Mouse (Mus musculus): ENCODE data around the gene Siglec1.

DNA sequence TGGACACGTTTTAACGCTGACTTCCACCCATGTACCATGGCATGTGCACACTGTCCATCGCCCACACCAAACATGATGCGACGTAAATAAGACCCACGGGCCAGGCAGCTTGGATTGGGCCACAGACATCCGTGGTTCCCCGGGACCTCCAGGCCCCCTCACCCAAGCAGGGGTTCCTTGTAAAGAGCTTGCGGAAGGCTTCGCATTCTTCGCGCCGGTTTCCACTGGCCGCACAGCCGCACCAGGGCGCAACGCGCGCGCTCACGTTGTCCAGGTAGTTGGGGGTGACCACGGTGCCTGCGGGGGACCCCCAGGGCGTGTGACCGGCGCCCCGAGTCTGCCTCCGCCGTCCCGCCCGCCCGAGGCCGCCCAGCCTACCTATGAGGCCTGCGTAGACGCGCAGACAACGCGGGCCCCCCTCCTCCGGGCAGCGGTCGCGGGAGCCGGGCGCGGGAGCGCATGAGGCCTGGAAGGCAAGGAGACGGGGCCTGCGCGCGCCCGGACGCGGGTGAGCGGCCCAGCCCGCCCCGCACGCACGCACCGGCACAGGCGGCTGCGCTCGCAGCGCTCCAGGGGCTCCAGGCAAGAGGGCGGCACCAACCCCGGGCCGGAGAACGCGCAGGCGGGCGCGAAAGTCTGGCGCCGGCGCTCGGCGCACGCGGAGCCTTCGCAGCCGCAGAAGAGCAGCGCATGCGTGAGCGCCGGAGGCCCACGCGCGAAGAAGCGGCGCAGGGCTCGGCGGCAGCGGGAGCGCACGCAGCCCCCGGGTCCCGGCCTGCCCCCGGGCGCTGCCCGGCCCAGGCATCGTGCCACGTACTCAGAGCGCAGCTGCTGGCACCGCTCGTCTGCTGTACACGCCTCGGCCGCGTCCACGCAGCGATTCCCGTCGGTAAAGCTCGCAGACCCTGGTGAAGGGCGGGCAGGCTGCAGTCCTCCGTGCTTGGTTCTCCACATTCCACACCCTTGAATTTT lies 45.4 kb downstream of the Siglec1 start:
- no peak for TF ChIP-seq TAL1 (IDR thresholded peaks at IDR 0.05; ENCODE audit: low read length)
- TF ChIP-seq GATA1 (IDR thresholded peaks at IDR 0.05; ENCODE audit: low read length): no peak
